Mouse (Mus musculus) mesoderm, embryonic 11.5 days (tissue): ENCODE results near the gene Spdye4b.
A peak's percentile ranks its signal among the peaks of the same experiment; 100 is the strongest.
"Not testable (repeated sequence)": the region's sequence is repeated elsewhere in the genome, so short reads cannot be mapped to it uniquely, and the experiment has no call there.

Experiments used
- DNase-seq: peaks from one replicate; pipeline ENCODE4 v3.0.0-alpha.2; 2012; ENCODE audit warnings: low read depth, low spot score

The Spdye4b gene

DNA sequence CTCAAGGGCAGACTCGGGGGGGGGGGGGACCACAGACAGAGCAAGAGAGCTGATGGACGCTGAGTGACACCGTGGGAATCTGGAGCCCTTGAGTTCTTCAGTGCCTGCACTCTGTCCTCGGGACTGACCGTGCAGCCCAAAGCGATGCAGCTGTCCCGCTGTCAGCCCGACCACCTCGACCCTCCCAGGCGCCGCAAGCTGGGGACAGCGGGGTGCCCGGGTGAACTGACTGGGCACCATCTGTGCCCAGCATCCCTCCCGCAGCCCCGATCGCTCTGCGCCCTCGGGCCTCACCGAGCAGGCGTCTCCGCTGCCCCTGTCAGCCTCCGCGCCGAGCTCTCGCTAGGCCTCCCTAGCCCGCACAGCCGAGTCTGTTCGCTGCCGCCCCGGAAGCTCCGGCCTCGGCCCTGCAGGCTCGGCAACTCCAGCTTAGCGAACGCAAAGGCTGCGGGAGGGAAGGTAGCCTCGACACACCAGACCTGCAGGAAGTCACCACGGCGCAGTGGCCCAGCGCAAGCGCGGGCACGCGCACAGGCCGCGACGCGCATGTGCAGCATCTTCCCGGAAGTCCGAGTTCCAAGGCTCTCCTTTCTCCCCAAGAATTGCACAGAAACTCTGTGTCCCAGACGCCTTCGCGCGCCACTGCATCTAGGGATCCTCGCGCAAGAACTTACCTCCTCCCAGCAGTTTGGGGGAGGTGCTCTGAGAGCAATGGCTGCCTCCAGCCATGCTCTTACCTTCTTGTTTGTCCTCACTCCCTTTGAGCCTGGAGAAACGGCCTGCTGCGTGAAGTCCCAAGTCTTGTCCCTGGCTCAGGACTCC is at the start of gene Spdye4b, which contains the start of gene Rbak:
Spdye4b (plus strand) TSS at position 763 of the 822 bp plus-strand sequence.
Rbak (minus strand) TSS at position 521 of the 822 bp plus-strand sequence.
- DNase-seq = peak; percentile 96

DNA sequence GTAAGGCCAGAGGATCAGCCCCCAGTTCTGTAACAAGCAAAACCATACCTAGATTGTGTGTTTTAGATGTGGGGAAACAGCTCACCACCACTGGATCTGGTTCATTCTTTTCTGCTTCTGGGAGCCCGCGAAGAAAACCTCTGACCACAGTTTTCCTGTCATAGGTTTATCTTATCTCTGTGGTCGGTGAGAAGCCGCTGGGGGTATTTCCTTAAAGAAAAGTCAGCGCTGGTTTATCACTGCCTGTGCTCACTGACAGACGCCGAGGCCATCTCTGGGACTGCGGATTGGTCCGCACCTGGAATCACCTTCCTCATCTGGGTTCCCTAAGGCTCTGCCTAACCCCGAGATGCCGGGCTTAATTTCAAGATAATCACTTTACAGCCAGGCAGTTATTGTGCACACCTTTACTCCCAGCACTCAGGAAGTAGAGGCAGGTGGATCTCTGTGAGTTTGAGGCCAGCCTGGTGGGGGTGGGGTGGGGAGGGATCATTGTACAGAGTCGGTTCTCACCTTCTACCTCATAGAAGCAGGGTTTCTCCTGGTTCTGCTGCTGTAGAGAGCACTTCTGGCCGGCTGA is 47.8 kb upstream of the Spdye4b start:
- DNase-seq = no peak

DNA sequence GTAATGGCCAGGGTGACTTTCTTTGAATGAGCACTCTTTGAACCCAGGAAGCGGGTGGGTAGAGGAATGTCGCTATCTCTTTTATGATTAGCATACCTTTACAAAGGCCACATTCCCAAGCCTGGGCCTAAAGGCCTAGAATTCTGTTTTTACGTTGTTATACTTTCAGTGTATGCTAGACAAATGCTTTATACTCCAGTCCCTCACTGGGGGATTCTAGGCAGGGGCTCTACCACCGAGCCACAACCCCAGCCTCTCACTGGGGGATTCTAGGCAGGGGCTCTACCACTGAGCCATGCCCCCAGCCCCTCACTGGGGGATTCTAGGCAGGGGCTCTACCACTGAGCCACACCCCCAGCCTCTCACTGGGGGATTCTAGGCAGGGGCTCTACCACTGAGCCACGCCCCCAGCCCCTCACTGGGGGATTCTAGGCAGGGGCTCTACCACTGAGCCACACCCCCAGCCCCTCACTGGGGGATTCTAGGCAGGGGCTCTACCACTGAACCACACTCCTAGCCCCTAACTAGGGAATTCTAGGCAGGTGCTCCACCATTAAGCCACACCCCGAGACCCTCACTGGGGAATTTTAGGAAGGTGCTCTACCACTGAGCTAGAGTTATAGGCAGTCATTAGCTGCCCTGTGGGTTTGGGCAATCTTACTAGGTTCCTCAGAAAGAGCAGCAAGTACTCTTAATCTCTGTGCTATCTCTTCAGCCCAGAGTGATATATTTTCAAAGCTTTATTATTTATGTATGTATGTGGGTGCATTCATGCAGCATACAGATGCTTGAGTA is 46.4 kb upstream of the Spdye4b start:
- DNase-seq = not testable (repeated sequence)

DNA sequence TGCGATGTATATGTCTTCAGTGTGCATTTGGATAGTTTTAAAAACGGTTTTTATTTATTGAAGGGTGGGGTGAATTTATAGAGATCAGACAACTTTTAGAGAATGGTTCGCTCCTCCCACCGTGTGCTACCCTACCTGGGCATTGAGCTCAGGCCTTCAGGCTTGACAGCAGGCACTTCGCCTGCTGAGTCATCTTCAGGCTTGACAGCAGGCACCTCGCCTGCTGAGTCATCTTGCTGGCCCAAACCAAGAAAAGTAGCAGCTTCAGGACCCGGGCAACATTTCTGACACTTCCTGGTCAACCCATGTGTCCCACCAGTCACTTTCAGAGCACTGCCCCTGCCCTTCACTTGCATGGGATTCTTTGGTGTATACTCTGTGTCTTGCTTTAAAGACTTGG is 45.8 kb upstream of the Spdye4b start:
- DNase-seq = no peak

DNA sequence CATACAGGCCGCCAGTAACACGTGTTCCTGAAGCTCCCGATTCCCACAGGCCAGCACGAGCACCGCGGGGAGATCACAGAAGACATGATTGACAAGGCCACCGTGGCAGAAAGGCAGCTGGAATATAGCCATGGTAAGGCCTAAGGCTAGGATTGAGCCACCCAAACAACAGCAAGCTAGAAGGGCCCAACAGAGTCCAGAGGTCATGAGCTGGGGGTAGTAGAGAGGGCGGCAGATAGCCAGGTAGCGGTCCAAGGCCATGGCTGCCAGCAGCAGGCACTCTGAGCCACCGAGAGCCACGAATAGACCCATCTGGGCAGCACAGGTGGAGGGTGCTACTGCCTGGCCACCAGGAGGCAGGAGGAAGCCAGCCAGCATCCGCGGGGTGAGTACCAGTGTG is 43.2 kb upstream of the Spdye4b start:
- DNase-seq = no peak

DNA sequence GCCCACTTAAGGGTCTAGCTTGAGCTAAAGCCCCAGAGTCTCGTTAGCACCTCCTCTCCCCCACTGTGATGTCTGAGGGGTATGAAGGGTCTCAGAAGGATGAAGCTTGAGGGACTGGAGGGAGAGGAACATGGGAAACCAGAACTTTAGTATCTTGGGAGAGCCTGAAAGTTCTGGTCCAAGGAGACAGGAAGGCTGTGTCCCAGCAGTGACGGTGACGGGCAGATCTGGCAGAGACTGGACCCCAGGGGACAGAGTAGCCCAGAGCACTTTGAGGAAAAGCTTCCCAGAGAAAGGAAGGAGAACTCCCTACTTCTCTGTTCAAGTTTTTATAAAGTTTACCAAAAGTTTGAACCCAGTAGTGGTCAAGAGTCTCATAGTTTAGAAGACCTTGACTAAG is 33.3 kb upstream of the Spdye4b start, which contains the start of gene Olfr718-ps1:
Olfr718-ps1 (minus strand) TSS at position 101 of the 400 bp plus-strand sequence.
- no peak for DNase-seq

DNA sequence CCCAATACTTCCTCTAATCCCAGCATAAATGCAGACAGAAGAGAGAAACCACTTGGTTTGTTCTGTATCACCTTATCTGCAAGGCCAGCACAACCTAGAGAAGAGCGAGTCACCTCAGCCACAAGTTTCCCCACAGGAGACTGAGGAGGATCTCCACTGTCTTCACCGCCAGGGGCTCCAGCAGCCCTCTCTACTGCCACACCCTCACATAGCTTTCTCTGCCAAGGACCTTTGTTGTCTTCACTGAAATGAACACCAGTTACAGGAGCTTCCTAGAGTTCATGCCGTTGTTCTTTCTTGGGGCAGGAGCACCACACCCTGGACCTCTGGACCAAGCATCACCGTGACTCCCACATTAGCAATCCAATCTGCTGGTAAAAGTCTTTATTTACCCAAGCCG is 32.2 kb upstream of the Spdye4b start:
- no peak for DNase-seq

DNA sequence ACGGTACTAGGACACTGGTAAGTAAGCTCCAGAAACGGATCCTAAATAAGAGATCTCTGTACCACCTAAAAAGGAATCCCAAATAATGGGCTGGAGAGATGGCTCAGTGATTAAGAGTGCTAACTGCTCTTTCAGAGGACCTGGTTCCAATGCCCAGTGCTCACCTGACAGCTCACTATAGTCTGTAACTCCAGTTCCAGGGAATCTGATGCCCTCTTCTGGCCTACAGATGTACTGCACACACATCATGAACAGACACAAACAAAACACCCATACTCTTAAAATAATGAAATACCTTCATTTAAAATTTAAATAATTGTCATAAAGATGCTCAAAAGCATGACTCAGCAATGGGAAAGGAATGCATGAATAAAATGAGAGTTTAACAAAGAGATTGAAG is 31.3 kb upstream of the Spdye4b start:
- DNase-seq = no peak

DNA sequence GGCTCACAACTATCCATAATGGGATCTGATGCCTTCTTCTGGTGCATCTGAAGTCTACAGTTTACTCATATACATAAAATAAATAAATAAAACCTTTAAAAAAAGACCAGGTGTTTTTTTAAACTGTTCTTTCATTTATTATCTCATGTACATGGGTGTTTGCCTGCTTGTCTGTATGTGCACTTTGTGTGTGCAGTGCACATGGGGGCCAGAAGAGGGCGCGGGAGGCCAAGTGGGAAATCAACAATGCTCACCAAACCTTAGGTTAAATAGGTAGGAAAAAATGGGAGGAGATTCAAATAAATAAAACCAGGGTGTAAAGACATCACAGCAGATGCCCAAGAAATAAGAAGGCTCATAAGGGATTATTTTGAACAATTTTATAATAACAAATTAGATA is 30.8 kb upstream of the Spdye4b start:
- DNase-seq = no peak

DNA sequence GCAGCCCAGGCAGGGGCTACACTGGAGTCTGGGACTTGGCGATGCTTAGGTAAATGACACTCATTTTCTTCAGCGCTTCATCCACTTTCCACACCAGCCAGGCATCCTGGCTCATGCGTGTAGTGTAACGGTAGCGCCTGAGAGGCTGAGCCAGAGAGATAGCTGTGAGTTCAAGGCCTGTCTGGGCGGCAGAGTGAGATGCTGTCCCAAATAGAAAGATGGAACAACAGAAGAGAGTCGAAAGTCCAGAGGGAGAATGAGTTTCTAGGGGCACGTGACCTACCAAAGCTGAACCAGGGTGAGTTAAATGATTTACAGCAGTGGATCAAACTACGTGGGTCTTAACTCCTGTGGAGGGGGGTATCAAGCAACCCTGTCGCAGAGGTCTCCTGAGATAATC is 27.1 kb upstream of the Spdye4b start:
- no peak for DNase-seq

DNA sequence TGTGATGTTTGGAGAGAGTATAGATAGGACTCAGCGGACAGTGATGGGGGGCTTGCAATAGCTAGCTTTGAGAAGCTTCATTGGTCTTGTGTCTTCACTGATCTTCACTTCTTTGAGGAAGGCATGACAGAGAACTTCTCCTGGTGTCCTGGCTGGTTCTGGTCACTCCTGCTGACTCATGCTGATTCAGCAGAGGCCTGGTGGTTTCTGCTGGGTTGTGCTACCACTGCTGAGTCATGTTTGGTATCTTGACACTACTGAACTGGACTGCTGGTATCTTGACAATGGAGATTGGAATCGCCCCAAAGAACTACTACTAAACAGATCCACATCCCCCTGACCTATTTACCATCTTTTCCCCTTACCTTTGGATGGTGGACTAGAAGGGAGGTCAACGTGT is 25.3 kb upstream of the Spdye4b start:
- DNase-seq = no peak

DNA sequence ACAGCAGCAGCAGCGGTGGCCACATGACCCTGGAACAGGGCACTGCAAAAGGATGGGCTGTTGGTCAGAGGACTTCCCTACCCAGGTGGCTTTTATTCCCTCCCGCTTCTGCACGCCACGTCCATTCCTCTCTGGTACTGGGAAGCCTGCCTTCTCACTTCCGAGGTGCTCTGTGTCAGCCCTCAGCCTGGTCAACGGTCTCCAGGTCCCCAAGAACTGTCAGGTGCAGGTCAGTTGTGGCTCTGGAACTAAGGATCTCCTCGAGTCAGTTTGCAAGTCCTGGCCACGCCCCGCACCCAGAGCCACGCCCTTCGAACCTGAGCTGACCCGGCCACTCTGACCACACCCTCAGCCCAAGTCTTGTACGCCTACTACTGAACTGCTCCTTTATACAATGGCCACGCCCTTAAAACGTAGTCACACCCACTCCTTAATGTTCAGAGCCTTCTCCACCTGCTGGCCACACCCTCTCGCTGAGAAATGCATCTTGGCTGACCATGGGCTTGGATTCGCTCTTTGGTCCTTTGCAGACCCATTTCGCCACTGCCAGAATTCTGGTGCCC is 15.2 kb upstream of the Spdye4b start:
- DNase-seq = no peak

DNA sequence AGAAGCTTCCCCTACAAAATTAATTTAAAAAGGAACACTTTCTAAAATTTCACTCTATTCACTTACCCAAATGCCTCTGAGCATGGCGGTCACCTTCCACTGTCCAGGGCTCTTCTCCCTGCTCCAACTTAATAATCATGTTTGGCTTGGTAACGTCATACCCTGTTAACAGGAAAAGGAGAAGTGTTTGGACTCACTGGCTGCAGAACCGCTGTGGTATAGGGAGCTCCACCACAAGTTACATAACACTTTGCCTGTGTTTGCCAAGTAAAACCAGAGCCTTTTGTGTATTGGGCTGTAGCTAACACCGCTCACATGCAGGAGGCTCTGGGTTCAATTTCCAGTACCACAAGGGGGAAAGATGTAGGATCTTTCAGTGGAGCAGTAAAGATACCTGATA is 4.8 kb upstream of the Spdye4b start:
- DNase-seq = no peak

DNA sequence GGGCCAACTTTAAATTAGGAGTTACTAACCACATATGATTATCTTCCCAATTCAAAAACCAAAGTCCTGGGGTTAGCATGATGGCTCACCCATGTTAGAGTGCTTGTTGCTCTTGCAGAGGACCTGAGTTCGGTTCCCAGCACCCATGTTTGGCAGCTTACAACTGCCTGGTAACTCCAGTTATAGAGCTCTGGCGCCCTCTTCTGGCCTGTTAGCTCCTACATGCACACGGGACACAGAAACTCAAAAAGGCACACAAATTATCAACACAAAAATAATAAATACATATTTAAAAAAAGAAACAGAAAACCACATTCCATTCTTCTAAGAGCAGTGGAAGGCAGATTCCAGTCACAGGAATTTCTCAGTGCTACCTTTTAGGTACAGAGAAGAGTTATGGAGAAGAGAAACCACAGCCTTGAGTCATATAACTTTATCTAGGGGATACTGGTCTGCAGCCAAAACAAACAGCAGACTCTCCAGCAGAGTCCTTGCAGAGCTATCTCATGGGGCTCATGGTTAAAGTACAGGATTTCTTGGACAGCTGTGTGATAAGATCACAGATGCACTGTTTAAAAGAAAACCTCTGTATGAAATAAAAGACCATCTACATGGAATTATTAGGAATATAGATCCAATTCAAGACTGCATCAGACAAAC is 3.1 kb upstream of the Spdye4b start:
- DNase-seq = no peak

DNA sequence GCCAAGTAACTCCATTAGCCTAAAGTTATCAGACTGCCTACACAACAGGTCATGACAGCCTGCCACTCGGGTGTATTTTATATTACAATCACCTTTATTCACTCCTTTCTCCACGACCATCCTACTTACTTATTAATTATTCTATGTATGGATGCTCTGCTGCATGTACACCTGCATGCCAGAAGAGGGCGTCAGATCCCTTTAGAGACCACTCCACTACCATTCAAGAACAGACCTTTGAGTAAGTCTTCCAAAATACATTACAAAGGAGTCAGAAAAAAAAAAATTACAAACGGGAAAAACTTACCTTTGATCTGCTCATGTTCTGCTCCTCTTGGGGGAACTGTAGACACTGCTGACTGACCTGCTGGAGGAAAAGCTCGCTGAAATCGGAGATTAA is 1.6 kb upstream of the Spdye4b start:
- DNase-seq = peak; percentile 28

DNA sequence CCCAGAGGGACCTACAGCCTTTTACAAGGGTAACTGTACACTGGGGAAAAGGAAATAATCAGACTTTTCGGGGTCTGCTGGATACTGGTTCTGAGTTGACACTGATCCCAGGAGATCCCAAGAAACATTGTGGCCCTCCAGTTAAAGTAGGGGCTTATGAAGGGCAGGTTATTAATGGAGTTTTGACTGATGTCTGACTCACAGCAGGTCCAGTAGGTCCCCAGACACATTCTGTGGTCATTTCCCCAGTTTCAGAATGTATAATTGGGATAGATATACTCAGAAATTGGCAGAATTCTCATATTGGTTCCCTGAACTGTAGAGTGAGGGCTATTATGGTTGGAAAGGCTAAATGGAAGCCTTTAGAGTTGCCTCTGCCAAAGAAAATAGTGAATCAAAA is 7.2 kb downstream of the Spdye4b start:
- DNase-seq = not testable (repeated sequence)

DNA sequence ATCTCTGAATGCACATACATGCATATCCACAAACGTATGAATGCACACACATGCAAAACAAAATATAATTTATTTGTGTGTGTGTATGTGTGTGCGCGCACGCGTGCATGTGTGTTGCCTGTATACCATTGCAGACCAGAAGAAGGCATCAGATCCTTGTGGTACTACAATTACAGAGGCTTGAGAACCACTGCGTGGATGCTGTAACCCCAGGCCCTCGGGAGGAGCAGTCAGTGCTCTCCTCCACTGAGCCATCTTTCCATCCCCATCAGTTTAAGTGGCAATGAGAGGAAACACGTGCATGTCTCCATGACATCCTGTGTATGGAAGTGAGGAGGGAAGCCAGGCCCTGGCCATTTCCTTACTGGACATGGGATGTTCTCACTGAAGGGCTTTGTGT is 12.0 kb downstream of the Spdye4b start:
- DNase-seq = no peak

DNA sequence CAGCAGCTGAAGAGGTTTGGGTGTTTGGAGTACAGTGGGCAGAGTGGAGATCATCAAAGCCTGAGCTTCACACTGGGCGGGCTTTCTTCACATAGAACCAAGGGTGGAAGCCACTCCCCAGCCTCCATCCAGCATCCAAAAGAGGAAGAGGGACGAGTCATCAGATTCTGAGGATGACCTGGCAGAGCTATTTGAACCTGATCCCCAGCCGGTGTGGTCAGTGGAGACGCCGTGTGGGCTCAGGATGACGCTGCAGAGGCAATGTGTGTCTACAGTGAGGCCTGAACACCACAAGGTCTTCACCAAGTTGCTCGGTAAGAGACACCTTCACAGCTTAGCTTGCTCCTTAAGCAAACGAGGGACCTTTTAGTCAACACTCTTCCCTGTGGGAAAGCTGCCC is 13.9 kb downstream of the Spdye4b start:
- DNase-seq = not testable (repeated sequence)

DNA sequence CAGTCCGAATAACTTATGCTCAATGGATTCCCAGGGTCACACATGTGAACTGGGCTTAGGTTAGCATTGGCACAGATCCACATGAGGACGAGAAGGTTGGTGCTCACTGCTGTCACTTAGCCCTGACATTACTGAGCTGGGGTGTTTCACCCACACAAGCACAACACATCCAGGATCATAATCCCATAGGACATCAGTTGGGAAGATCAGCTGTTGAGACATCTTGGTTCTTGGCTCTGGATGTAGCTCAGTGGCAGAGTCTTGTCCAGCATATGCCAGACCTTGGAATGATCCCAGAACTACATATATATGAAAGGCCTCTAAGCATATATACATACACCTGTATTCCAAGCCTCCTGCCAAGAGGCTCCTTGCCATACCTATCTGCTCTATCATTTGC is 14.3 kb downstream of the Spdye4b start:
- DNase-seq = no peak

DNA sequence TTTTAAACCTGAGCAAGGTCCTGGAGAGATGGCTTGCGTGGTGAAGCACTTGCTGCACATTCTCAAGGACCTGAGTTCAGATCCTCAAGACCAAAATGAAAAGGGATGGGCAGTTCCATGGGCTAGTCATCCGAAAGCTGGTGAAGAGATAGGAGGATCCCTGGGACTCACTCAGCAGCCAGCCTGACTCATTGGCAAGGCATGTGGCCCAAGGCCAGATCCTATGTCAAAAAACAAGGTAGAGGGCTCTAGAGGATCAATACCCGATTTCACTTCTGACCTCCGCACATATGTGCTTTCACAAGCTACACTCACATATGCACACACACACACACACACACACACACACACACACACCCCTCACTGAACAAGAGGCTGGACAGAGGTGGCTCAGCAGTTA is 15.7 kb downstream of the Spdye4b start:
- DNase-seq = no peak

DNA sequence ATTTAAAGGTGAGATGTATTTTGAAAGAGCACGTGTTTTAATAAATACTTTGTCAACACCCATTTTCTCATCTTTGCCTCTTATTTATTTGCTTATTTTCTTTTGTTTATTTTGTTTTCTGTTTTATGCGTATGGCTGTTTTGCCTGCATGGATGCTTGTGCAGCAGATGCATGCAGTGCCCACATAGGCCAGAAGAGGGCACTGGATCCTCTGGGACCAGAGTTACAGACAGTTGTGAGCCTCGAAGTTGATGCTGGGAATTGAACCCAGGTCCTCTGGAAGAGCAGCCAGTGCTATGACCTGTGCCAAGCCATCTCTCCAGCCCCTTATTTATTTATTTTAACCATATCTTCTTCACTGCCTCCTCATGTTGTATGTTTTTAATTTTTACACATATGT is 24.2 kb downstream of the Spdye4b start:
- DNase-seq = no peak

DNA sequence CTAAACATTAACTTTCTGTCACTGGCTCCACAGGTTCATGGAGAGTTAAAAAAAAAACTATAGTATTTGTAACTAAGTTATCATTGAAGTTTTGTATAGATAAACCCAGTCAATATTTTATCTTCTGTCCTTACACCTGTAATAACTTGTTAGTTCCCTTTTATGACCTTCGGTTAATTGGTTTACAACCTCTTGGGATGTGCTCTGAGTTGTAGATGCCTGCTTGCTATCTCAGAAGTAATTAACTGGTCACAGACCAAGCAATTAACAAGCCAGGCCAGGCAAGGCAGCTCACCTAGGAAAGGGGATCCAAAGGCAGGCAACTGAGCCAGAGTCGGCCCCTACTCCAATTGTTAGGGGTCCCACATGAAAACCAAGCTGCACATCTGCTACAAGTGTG is 33.0 kb downstream of the Spdye4b start:
- no peak for DNase-seq
